Mouse (Mus musculus) adrenal gland, postnatal 4 days (tissue): ENCODE data around the gene Gucy1a1. TPM values are rescaled to one million over a fixed set of nuclear protein-coding genes. Genes with fewer than 3 reads are reported as not detected.
"Not testable (repeated sequence)": the region's sequence is repeated elsewhere in the genome, so short reads cannot be mapped to it uniquely, and the experiment has no call there.

Experiments
- DNase-seq, 2 experiments: peaks; one replicate each; pipeline ENCODE4 v3.0.0; 2021 to 2022; ENCODE audit warnings: low spot score in 2 of 2, mixed read lengths in 2 of 2
- long read RNA-seq, 2 experiments: library from polyadenylated mRNA; stranded (forward); transcript quantifications; one replicate each; pipeline ENCODE4 v2.0.0; 2021
- total RNA-seq, 2 experiments: library from RNA; stranded (reverse); gene quantifications; 2 replicates each; pipeline ENCODE4 v1.2.3; 2021

Gene Gucy1a1
- 10 to 100 TPM; 71.1 to 89.8 TPM for total RNA-seq
- long read RNA-seq, experiment 1, full-length matches to known transcripts: 4 of 6 reads
- long read RNA-seq, experiment 1, partial matches to known transcripts: 0 of 6 reads
- long read RNA-seq, experiment 1, other reads (novel, unspliced or antisense): 2 of 6 reads
- long read RNA-seq, experiment 2, full-length matches to known transcripts: 21 of 36 reads
- long read RNA-seq, experiment 2, partial matches to known transcripts: 8 of 36 reads
- long read RNA-seq, experiment 2, other reads (novel, unspliced or antisense): 7 of 36 reads

GRCm38 (mm10) chr3:82145126-82145901 lies at the start of gene Gucy1a1:
Gene Gucy1a1, minus strand, starts transcription at chr3:82145789.
- peak; percentile 6 to 10 for DNase-seq

DNA sequence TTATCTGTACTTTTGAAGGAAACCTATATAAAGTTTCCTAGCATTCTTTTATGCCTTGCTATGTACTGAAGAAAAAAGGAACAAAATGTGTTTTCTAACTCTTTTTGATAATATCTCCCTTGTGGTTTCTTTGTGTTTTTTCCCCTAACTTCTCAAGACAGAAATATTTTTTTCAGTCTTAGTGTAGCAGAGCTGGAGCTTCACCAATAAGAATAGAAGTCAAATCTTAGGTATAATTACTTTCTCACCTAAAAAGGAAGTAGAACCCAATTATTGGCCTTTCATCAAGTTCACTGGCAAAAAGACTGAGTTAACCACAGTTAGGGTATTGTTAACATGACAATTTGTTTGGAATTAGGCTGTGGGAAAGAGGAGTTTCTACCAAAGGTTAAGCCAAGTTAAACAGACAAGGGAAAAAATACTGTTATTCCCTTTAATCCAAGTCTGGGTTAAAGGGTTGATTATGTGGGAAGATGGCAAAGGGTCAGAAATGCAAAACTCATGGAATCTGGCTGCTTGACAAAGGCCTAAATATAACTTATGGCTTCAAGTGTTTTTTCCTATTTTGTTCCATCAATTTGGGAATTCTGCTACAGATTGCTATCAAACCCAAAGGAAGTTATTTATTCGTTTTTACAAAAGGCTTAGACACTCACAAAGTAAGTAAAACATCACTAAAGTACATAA lies 46.1 kb upstream of the Gucy1a1 start:
- DNase-seq: no peak

DNA sequence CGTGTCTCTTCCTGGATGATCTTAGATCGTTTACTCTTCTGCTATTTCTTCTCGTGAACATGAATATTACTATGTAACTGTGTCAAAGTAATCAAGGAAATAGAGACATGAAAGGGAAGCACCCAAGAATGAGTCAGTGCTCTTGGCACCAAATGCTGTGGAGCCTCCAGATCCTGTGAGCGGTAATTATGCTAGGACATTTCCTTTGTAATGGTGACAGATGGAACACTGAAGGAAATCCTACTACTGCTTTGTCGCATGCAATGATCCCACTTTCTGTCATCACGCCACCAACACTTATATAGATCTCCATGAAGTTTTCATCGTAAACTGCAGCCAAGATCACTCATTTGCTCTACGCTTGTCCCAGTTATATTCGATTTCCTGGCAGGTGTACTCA lies 40.0 kb upstream of the Gucy1a1 start:
- DNase-seq: no peak

DNA sequence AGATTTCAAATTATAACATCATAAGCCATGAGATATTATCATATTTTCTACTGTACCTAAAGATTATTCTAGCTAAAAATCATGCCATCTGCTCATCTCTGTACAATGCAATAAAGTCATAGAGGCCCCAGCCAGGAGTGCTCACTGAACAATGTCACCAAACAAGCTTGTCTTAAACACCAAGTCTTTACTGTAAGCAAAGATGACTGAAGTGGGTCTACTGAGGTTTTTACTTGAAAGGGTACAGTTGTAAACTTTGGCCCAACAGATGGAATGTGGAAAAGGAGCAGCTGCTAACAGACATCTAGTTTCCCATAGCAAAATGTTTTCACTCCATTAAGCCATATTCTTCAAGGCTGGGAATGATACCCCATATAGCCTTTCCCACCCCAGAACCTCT lies 35.9 kb upstream of the Gucy1a1 start:
- no peak for DNase-seq

- DNase-seq: no peak
Measured at GRCm38 (mm10) chr3:82180253-82180652, 34.7 kb upstream of the Gucy1a1 start.

- DNase-seq: no peak
Measured at GRCm38 (mm10) chr3:82175501-82175900, 29.9 kb upstream of the Gucy1a1 start.

- DNase-seq: no peak
Measured at GRCm38 (mm10) chr3:82167064-82167463, 21.5 kb upstream of the Gucy1a1 start.

GRCm38 (mm10) chr3:82165937-82166336 lies 20.3 kb upstream of the Gucy1a1 start:
- no peak for DNase-seq

DNA sequence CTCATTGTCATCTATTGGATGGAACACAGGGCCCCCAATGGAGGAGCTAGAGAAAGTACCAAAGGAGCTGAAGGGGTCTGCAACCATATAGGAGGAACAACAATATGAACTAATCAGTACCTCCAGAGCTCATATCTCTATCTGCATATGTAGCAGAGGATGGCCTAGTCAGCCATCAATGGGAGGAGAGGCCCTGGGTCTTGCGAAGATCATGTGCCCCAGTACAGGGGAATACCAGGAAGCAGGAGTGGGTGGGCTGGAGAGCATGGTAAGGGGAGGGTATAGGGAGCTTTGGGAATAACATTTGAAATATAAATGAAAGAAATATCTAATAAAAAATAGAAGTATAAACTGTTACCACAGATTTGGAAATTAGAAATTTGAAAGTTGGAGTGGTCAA lies 17.4 kb upstream of the Gucy1a1 start:
- DNase-seq: not testable (repeated sequence)

DNA sequence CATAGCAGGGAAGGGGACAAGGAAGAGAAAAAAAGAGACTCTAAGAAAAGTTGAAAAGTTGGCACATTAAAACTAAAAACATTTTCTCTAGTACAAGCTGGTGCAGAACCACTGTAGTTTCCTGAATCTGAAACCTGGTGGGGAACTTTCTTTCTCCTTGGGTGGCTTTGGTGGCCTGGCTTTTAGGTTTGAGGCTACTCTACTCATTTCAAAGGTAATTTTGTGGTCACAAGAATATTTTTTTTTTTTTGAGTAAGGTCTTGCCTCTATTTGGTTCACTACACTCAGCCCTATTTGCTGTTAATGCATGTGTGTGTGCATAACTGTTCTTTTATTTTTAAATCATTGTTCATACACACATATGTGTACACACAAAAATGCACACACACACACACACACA lies 389 bp upstream of the Gucy1a1 start:
- DNase-seq: no peak

- peak in 1 of 2 experiments; percentile 3 for DNase-seq
Measured at GRCm38 (mm10) chr3:82144725-82145125, 864 bp downstream of the Gucy1a1 start.

DNA sequence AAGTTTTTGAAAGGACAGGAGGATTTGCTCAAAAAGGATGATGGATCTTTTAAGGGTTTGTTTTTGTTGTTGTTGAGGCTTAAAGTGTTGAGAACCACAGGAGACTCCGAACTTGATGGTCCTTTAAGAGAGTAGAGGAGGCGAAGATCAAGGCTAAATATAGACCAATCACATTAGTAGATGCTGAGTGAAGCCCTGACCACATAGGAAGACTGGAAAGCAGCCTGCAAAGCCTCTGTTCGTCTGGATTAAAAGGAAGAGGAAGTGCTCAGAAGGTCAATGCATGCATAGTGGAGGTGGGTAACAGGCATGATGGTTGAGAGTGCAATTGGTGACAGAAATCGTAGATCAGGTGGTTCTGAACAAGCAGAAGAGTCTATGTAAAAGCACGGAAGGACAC lies 4.8 kb downstream of the Gucy1a1 start:
- no peak for DNase-seq

DNA sequence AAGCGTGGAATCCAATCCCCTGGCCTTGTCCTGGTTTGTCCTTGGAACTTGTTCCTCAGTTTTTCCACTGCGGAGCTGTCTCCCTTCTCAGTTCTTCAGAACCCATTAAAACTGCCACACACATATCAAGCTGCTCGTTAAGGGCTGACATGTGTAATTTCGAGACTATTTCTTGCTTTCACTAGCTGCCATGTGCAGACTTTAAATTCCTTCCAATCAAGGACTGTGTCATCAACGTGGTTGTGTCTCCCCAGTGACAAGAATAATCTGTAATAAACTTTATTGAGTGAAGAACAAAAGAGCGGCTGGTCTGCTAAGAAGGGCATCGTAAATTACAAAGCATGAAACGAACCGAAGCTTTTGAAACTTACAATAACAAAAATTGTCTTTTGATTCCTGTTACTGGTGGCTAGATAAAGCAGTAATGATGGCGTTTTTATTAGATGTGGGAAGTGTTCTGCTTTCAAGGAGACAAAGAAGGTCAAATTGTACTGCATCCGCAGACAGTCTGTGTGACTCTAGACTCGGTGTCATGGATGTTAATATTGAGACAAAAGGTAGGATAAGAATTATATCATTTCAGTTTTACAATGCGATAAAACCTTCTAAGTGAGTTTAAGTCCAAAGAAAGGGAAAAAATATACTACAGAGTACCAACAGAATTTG lies 7.5 kb downstream of the Gucy1a1 start:
- DNase-seq: no peak

GRCm38 (mm10) chr3:82135483-82135882 lies 10.1 kb downstream of the Gucy1a1 start:
- DNase-seq: no peak

GRCm38 (mm10) chr3:82129258-82129657 lies 16.3 kb downstream of the Gucy1a1 start:
- DNase-seq: no peak

- DNase-seq: no peak
Measured at GRCm38 (mm10) chr3:82124567-82124966, 21.0 kb downstream of the Gucy1a1 start.

- DNase-seq: no peak
Measured at GRCm38 (mm10) chr3:82118916-82119315, 26.7 kb downstream of the Gucy1a1 start.

- DNase-seq: no peak
Measured at GRCm38 (mm10) chr3:82112439-82112838, 33.1 kb downstream of the Gucy1a1 start.

- DNase-seq: no peak
Measured at GRCm38 (mm10) chr3:82111986-82112385, 33.6 kb downstream of the Gucy1a1 start.

DNA sequence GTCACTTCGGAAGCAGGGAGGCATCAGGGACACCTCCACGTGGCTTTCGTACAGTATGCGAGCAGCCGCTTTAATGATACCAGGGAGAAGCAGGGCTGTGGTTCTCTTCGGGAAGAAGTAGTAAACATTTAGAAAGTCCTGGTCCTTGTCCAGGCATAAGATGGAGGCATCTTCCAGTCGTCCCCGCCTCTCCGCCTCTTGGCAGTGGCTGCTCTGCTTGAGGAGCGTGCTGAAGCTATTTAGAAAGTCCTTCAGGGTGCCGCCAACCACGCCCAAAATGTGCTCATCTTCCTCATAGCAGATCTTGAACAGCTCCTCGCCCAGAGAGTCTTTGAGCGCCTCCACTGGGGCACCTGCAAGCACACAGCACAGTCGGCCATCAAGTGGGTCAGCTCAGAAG lies 36.6 kb downstream of the Gucy1a1 start:
- DNase-seq: no peak

DNA sequence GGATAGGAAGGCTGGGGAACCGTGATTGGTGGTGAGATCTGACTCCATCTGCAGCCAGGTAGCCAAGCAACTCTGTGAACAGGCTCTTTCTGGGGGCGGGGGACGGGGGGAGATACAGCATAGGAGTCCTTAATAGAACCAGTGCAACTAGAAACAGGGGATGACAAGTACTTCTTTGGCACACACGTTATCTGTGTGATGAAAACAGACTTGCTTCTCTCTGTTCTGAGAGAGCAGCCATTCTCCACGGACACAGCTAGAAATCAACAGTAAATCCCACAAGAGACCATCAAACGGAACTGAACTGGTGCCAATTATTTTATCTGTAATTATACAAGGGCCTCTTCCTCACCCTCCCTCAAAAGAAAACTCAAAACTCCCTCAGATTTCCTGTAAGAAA lies 41.4 kb downstream of the Gucy1a1 start:
- no peak for DNase-seq

- DNase-seq: no peak
Measured at GRCm38 (mm10) chr3:82099127-82099526, 46.5 kb downstream of the Gucy1a1 start.
